Mouse (Mus musculus) CD8-positive naive resting alpha-beta T cell, adult 57 days (primary cell): Measurements from ENCODE around the gene Slc26a8. TPM values are rescaled to one million over a fixed set of nuclear protein-coding genes. Genes with fewer than 3 reads are reported as not detected.

Experiments
- total RNA-seq: library from RNA; stranded (reverse); gene quantifications from one replicate; pipeline ENCODE4 v1.2.4, GENCODE M21; 2023

Gene Slc26a8
- total RNA-seq, result 1.6 TPM

DNA sequence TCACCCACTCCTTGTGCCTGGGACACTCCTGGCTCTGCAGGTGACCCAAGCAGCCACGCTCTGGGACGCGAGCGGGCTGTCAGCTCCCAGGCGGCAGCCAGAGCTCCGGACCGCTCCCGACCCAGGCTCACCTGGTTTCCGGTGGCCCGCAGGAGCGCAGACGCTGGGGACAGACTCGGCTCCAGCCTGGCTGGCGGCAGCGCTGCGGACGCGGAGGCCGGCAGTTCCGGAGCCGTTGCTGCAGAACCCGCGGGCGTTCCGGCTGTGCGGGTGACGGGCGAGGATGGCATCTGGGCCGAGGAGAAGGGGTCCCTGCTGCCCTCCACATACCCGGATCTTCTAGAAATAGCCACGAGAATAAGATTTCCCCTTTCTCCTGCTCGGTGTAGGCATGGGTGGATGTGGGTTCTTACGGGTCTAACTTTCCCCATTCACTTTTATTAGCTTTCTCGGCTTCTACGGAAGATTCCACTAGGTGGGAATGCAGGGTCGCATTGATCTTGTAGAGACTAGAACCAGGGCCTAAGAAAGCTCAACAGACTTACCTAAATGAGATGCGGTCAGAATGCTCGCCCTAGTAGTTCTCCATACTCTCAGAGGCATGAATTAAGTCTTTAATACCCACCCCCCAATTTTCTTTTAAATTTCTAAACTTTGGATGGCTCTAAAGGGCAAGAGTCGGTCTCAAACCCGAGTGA is at the start of gene Slc26a8:
Gene Slc26a8 (minus strand): TSS at position 648 of the 698 bp plus-strand sequence.

DNA sequence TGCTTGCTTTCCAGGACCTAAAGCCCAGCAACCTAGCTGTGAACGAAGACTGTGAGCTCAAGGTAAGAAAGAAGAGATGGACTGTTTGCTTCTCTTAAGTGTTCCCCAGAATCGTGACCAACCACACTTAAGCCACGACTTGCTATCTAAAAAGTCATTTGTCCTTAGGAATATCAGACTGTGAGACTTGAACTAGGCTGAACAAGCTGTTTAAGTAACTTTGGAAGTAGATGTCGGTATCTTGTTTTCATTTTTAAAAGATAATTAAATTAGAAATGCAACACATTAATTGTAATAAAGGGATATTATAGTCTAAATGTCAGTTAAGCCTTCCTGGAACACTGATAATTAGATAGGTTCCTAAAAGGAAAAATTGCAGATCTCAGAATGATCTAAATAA is 35.8 kb upstream of the Slc26a8 start, which contains the start of gene AC170998.1:
Gene AC170998.1 (plus strand): TSS at position 301 of the 400 bp plus-strand sequence.

DNA sequence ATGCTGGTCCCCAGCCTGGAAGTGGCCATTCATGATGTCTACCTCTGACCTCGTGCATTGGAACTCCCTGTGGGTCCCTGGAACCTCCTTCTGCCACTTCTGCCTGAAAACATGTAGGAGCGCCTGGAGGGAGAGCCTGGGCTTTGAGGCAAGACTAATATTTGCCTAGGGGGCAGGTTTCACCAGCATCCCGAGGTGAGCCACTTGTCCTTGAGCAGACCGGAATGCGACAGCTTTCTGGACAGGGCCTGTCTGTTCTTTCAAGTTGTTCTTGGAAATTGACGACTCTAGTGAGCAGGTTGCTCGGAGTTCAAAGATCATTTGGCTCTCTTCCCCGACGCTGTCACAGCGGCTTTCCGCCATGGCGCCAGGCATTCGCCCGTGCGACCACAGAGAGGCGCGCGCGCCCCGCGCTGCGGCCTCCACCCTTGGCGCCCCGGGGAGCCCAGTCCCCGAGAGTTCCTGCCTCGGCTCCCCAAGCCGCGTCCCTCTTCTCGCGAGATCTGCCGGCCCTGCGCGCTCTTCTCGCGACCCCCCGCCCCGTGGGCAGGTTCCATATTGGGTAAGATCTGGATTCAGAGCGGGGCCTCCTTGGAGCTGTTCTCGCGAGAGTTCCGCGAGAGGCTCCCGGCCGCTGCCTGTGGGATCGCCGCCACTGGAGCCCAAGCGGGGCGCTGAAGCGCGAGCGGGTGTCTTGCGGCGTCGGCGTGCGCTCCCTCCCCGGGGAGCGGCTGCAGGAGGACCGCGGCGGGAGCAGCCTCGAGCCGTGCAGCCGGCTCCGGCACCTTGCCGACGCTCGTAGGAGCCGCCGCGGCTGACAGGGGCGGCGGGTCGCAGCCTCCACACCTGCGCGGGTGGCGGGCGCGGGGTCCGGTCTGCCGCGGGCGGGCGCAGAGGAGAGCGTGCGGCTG is 998 bp upstream of the Slc26a8 start, which contains the start of gene Mapk14:
Gene Mapk14 (plus strand): TSS at position 554 of the 911 bp plus-strand sequence.

DNA sequence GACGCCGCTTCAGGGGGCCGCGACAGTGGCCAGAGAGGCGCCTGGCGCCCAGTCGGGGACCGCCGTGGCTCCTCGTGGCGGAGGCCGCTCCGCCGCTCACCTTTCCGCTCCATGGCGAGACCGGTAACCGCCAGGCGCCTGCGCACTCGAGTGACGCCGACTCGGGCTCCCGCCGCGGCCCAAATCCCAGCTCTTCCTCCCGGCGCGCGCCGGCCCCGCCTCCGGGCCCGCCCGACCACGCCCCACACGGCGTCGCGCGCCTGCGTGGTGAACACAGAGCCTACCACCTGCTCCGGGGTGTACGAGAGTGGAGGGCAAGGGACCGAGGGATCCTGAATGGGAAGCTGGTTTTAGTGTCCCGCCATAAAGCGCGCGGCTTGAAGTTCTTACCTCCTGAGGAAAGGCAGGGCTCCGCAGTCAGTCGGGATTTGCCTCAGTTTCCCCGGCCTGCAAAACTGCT is 67.7 kb downstream of the Slc26a8 start, which contains the start of gene Srpk1:
Gene Srpk1 (minus strand): TSS at position 410 of the 460 bp plus-strand sequence.

Other genes starting within 250 kb of the Slc26a8 start
- gene Fkbp5, start 172.7 kb downstream of the Slc26a8 start, total RNA-seq, result 33.0 TPM
- gene Armc12, start 159.4 kb downstream of the Slc26a8 start, total RNA-seq, result not detected
- gene Clpsl2, start 140.8 kb downstream of the Slc26a8 start, total RNA-seq, result not detected
- 8.8 TPM for gene Clps, start 129.5 kb downstream of the Slc26a8 start, total RNA-seq
- not detected for gene Lhfpl5, start 114.6 kb downstream of the Slc26a8 start, total RNA-seq
- 353 TPM for gene Srpk1, start 67.5 kb downstream of the Slc26a8 start, total RNA-seq
- gene Mapk14, start 1.1 kb upstream of the Slc26a8 start, total RNA-seq, result 97.6 TPM
- 7.7 TPM for gene AC170998.1, start 35.9 kb upstream of the Slc26a8 start, total RNA-seq
- gene Mapk13, start 79.1 kb upstream of the Slc26a8 start, total RNA-seq, result 0.83 TPM
- gene Brpf3, start 110.9 kb upstream of the Slc26a8 start, total RNA-seq, result 42.4 TPM
- gene Pnpla1, start 168.2 kb upstream of the Slc26a8 start, total RNA-seq, result not detected
- gene 4930539E08Rik, start 225.1 kb upstream of the Slc26a8 start, total RNA-seq, result 0.64 TPM